Mouse (Mus musculus): ENCODE results near the gene Glis1. TPM values are rescaled to one million over a fixed set of nuclear protein-coding genes. Genes with fewer than 3 reads are reported as not detected.
A peak's percentile ranks its signal among the peaks of the same experiment; 100 is the strongest.

Gene Glis1
- total RNA-seq, 4 experiments from 2014 or later = 0.32 to 2.6 (median 0.79) TPM

GRCm38 (mm10) chr4:107520816-107521215 lies 86.4 kb downstream of the Glis1 start:
- peak; percentile 31 for DNase-seq

- no peak for DNase-seq
These were observed 89.3 kb downstream of the Glis1 start for GRCm38 (mm10) chr4:107523607-107524151.

GRCm38 (mm10) chr4:107535126-107535525 lies 100.7 kb downstream of the Glis1 start:
- no peak for DNase-seq

- no peak for DNase-seq
These were observed 103.7 kb downstream of the Glis1 start for GRCm38 (mm10) chr4:107538116-107538515.

- DNase-seq = no peak
These were observed 104.2 kb downstream of the Glis1 start for GRCm38 (mm10) chr4:107538561-107538960.

GRCm38 (mm10) chr4:107539021-107539420 lies 104.6 kb downstream of the Glis1 start:
- no peak for DNase-seq

- DNase-seq = no peak
These were observed 107.4 kb downstream of the Glis1 start for GRCm38 (mm10) chr4:107541821-107542220.

GRCm38 (mm10) chr4:107544843-107545242 lies 110.5 kb downstream of the Glis1 start:
- no peak for DNase-seq

GRCm38 (mm10) chr4:107545726-107546125 lies 111.3 kb downstream of the Glis1 start:
- DNase-seq = no peak

GRCm38 (mm10) chr4:107546525-107546924 lies 112.1 kb downstream of the Glis1 start:
- DNase-seq = no peak

GRCm38 (mm10) chr4:107550096-107550495 lies 115.7 kb downstream of the Glis1 start:
- DNase-seq = no peak

- DNase-seq = no peak
These were observed 116.2 kb downstream of the Glis1 start for GRCm38 (mm10) chr4:107550546-107550945.

- DNase-seq = peak; percentile 20
These were observed 118.3 kb downstream of the Glis1 start for GRCm38 (mm10) chr4:107552696-107553095.

- no peak for DNase-seq
These were observed 119.4 kb downstream of the Glis1 start for GRCm38 (mm10) chr4:107553774-107554173.

- no peak for DNase-seq
These were observed 124.4 kb downstream of the Glis1 start for GRCm38 (mm10) chr4:107558801-107559200.

GRCm38 (mm10) chr4:107561056-107561455 lies 126.7 kb downstream of the Glis1 start:
- no peak for DNase-seq

- DNase-seq = no peak
These were observed 133.8 kb downstream of the Glis1 start for GRCm38 (mm10) chr4:107568159-107568558.

GRCm38 (mm10) chr4:107568881-107569443 lies 134.6 kb downstream of the Glis1 start:
- DNase-seq = no peak

GRCm38 (mm10) chr4:107570329-107571014 lies 136.1 kb downstream of the Glis1 start:
- DNase-seq = no peak

GRCm38 (mm10) chr4:107575781-107576180 lies 141.4 kb downstream of the Glis1 start:
- DNase-seq = no peak

- DNase-seq = no peak
These were observed 142.4 kb downstream of the Glis1 start for GRCm38 (mm10) chr4:107576742-107577141.

GRCm38 (mm10) chr4:107577146-107577839 lies 142.9 kb downstream of the Glis1 start:
- no peak for DNase-seq

- DNase-seq = no peak
These were observed 146.5 kb downstream of the Glis1 start for GRCm38 (mm10) chr4:107580883-107581282.

Data from adrenal gland, adult 8-10 months (tissue).